Mouse (Mus musculus): ENCODE results near the gene Abhd10. TPM values are rescaled to one million over a fixed set of nuclear protein-coding genes. Genes with fewer than 3 reads are reported as not detected.

Abhd10 gene
- total RNA-seq, 2 experiments from 2014 or later = 16.9 to 21.0 TPM

GRCm38 (mm10) chr16:45729163-45729562, 13.6 kb downstream of the Abhd10 start:
- no peak for DNase-seq (ENCODE audit: extremely low spot score in 1 of 2, low spot score in 1 of 2)

GRCm38 (mm10) chr16:45724742-45725102, 18.0 kb downstream of the Abhd10 start:
- DNase-seq (ENCODE audit: extremely low spot score in 1 of 2, low spot score in 1 of 2) = peak; percentile 26 to 47

DNA sequence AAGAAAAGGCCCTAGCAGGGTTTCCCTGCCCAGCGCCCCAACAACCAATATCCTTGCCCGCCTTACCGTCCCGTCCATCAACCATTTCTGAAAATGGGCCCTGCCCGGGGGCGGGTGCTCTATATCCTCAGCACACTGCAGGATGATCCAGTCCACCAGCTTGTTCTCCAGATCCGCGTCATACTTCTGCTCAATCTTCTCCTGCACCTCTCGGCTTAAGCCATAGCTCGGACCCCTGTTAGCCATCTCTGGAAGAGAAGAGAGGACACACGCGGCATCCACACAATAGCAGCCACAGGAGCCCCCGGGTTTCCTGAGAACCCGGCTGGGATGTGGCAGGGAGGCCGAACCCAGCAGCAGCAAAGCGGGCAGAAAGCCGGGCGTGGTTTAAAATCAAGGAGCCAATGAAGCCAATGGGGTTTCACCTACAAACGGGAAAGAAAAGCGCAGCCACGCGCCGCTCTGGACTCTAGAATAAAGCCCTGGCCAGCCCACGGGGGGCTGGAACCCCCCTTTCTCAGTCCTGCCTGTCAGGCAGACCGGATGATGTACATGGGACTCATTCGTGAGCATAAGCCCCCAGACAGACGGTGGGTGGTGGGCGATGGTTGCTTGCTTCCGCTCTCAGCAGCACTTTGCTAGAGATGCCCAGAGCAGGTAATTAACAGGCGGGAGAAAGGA, 18.6 kb downstream of the Abhd10 start, which contains the start of gene Tagln3:
Tagln3 (minus strand) TSS at position 548 of the 681 bp plus-strand sequence.
- DNase-seq (ENCODE audit: extremely low spot score in 1 of 2, low spot score in 1 of 2) = peak; percentile 55 to 74

DNA sequence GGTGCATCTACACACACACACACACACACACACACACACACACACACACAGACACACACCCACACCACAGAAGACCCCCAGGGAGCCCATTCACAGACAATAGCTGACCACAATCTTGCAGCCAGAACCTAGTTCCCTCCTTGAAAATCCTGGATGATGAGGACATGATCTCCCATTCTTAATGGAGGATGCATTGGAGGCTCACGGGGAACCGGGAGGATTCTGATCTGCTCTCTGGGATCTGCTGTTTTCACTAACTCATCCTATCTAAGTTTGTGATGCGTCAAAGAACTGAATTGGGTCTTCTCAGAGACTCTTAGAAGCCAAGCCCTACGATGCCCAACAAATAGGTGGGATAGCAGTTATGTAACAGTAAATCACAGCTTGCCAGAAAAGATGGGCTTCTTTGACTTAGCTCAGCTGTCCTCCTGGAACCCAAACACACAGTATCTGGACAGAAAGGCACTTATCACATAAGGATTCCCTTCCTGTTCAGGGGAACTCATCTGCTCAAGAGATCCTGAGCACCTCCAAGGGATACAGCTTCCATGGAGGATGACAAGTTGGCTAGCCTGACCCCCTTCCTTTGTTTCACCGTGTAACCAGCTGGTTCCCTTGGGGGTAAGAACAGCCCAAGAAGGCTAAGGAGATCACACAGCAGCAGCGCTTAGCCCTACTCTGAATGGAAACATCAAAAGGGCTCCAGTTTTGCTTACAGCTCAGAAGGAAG, 19.4 kb downstream of the Abhd10 start:
- DNase-seq (ENCODE audit: extremely low spot score in 1 of 2, low spot score in 1 of 2) = peak in 1 of 2 experiments; percentile 16

DNA sequence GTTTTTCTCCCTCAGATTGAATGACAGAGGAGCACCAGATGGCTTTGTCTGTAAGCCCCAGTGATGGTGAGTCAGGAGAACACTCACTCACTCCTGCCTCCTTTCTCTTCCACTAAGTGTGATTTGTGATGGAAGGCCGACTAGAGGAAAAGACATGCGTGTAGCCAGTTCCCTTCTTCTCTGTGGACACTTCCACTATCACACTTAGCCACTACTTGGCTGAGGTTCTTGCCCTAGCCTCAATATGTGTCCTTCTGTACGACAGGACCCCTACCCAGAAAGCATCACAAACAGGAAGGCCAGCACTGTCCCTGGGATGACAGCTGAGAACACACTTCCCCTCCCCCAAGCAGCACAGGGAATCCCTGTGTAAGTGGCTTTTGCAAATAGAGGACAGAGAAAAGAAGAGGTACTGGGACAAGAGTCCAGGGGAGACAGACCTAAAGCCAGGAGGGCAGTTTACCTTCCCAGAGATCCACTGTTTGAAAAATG, 20.2 kb downstream of the Abhd10 start:
- peak in 1 of 2 experiments; percentile 11 for DNase-seq (ENCODE audit: extremely low spot score in 1 of 2, low spot score in 1 of 2)

DNA sequence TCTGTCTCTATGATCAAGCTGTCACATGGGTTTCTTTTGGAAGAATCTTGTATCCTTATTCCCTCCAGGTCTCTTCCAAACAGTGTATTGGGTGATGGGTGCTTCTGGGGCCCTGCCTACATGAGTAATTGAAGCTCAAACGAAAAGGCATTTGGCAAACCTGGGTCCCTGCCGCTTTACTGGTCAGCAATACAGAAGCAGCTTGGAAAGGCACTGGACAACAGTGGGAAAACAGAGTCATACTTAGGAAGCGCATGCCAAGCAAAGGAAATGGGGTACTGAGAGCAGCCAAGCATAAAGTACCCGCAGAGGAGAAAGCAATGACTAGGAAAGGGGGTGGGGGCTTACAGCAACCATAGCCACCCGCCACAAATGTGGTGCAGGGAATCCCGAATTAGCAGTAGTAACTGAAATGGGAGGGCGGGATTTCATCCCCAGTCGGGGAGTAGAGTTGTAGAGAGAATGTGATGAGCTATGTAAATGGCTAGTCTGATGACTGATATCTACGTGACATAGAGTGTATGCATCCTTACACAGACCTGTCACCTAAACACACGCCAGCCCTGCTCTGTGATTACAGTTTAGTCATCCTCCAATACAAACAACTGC, 22.6 kb downstream of the Abhd10 start:
- no peak for DNase-seq (ENCODE audit: extremely low spot score in 1 of 2, low spot score in 1 of 2)

DNA sequence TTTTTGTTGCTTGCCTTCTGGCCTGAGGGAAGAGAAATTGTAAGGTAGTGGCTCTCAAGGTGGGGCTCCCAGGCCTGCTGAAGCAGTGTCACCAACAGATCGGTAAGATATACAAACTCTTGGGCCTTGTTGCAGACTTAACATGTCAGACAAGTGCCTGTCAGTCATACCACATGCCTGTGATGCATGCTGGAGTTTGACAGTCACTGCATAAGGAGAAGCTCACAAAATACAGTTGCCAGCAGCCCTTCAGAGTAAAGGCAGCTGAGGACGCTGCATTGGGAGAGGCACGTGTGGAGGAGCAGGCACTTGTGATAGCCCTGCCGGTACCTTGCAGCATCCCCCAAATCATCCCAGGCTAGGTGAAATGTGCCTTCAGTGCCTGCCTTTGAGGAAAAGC, 24.5 kb downstream of the Abhd10 start:
- no peak for DNase-seq (ENCODE audit: extremely low spot score in 1 of 2, low spot score in 1 of 2)

DNA sequence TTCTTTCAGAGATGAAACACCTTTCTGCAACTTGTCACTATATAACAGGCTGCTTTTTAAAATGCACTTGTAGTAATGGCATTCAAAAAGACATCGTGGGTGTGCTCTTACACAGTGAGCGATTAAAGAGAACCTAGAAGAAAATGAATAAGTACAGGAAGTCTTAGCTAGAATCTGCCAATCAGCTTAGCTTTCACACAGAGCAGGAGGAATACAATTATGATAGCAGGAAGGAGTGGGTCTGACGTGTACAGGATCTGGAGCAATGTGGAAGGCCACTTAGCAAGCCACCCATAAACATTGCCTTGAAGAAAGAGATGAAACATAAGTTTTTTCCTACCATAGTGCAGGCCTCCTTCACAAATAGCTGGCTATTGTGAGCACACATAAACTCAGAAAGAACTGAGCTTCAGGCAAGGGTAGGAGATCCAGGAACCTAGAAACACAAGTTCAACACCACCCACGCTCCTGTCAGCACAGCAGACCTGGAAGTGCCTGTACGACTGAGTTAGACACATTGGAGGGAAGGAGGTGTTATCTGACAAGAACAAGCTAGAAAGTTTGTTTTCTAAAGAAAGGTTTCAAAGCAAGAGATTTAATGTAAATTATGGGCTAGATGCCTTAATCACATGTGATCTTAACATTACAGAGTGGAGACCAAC, 28.1 kb downstream of the Abhd10 start:
- DNase-seq (ENCODE audit: extremely low spot score in 1 of 2, low spot score in 1 of 2) = no peak

DNA sequence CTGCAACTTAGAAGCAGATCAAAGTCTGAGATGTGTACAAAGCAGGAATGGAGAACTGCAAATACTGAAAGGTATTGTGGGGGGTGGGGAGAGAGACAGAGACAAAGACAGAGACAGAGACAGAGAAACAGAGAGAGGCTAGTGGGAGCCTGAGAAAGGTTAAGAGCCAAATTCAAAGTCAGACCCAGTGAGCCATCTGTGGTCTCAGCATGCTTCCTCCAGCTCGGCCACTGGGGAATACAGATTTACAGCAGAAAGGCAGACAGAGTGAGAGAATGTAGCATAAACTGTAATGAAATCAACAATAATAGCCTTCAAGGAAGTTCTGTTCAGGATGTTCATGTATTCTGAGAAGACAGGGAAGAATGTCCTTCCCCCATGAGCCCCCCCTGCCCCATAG, 28.9 kb downstream of the Abhd10 start:
- no peak for DNase-seq (ENCODE audit: extremely low spot score in 1 of 2, low spot score in 1 of 2)

GRCm38 (mm10) chr16:45713261-45713660, 29.5 kb downstream of the Abhd10 start:
- DNase-seq (ENCODE audit: extremely low spot score in 1 of 2, low spot score in 1 of 2) = no peak

DNA sequence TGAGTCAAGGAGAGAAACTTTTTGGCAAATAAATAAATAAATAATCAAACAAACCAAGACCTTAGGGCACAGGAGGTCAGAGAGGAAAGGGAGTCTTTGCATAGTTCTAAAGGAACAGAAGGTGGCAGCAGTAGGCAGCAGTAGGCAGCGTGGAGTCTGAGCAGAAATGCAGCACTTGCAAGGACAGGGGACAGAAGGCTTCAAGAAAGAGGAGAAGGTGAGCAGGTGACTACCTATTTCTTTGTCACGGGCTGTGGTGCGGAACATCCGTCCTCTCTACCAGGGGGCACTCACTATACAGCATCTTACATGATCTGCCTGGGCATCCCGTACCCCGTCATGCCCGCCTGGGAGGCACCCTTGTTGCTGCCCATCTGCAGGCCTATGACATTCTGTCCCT, 31.5 kb downstream of the Abhd10 start:
- no peak for DNase-seq (ENCODE audit: extremely low spot score in 1 of 2, low spot score in 1 of 2)

- no peak for DNase-seq (ENCODE audit: extremely low spot score in 1 of 2, low spot score in 1 of 2)
Measured at GRCm38 (mm10) chr16:45699301-45699700, 43.5 kb downstream of the Abhd10 start.

DNA sequence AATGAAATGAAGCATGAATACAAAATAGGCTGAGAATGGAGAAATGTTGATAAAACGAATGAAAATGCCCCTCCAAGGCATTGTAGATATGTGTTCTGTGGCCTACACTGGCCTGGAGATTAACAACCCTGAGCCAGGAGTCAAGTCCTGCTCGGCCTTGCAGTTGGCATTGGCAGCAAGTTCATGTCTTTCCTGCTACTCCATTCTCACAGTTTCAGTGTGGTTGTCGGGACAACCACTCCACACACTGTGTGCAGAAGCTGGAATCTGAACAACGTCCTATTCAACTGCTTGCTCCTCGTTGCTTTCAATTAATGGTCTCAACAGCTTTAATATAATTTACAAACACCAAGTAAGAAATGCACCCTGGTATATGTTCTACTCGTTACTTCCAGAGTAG, 44.8 kb downstream of the Abhd10 start:
- no peak for DNase-seq (ENCODE audit: extremely low spot score in 1 of 2, low spot score in 1 of 2)

DNA sequence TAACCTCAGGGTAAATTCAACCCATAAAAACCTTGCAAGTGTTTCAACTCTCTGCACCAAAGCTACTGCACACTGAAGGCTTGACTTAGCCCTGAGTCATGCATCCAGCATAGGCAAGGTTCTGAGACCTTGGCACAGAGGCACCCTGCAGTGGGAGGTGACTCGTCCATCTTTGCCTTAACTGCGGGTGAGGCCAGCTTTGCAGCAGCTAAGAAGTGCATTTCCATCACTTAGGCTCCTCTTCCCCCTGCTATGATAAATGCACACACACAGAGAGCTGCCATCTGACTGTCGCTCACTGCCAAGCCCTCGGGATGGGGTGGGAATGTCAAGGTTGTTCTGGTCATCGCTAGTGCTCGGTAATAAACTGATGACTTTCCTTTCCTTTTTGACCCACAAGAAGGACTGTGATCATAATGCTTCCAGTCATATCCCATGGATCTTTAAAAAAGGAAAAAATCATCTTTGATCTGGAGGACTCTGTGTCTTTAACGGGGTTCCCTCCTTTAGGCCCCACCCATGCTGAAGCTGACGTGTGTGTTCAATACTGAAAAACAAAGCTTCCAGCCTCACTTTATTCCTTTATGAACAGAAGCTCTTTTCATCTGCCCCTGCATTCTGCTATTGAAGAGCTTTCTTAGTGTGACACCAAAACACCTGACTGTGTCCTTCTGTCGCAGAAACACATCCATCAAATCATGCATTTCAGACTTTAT, 47.2 kb downstream of the Abhd10 start:
- no peak for DNase-seq (ENCODE audit: extremely low spot score in 1 of 2, low spot score in 1 of 2)

DNA sequence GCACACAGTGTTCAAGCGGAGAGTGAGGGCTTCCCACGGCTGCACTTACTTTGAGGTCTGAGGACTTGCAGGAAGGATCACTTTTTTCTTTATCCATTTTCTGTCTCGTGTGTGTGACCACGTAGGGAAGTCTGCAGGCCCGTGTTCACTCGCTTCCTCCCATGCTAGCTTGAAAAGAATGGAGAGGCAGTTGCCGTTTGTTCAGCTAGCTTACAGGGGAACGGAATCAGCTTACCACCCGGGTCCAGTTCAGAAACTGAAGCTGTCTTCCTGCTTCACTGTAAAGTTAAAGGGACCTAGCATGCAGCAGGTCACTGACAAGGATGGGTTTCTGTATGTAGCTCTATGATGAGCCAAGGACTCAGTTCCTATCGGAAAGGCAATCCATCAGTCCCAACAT, 49.2 kb downstream of the Abhd10 start, which contains the start of gene Tmprss7:
Tmprss7 (minus strand) TSS at position 101 of the 400 bp plus-strand sequence.
- DNase-seq (ENCODE audit: extremely low spot score in 1 of 2, low spot score in 1 of 2) = no peak

DNA sequence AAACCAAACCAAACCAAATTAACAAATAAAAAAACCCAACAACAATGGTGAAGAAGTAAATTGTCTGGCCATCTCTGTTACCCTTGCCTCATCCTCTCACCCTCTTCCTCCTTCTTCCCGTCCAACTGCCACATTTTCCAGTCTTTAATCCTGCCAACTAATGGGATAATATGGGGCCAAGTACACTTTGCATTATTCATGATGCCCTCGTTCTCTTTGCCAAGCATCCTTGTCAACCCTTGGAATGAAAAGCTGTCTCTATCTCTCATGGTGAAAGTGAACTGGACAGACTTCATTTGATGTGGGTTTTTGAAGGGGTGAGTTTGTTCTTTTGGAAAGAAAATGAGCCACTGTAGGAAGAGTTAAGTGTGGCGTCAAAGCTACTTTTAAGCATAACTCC, 49.9 kb downstream of the Abhd10 start:
- DNase-seq (ENCODE audit: extremely low spot score in 1 of 2, low spot score in 1 of 2) = no peak

- DNase-seq (ENCODE audit: extremely low spot score in 1 of 2, low spot score in 1 of 2) = peak in 1 of 2 experiments; percentile 27
Measured at GRCm38 (mm10) chr16:45690178-45690577, 52.6 kb downstream of the Abhd10 start.

GRCm38 (mm10) chr16:45686833-45687232, 55.9 kb downstream of the Abhd10 start:
- DNase-seq (ENCODE audit: extremely low spot score in 1 of 2, low spot score in 1 of 2) = no peak

GRCm38 (mm10) chr16:45685295-45685694, 57.5 kb downstream of the Abhd10 start:
- no peak for DNase-seq (ENCODE audit: extremely low spot score in 1 of 2, low spot score in 1 of 2)

DNA sequence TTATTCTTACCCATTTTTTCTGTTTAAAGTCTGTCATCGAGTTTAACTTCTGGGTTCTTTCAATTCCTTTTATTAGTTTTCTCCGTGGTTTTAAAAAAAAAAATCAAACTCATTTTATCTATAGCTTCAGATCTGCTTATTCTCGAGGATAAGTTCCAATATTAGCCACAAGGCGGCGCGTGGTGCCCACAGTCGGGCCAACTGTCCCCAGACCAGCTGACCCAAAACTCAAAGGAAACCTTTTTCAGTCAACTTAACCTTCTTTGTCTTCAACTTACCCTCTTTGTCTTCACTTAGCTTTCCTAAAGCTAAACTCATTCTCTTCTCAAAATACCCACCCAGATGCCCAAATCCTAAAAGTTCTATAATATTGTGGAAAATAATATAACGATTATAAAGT, 57.9 kb downstream of the Abhd10 start:
- DNase-seq (ENCODE audit: extremely low spot score in 1 of 2, low spot score in 1 of 2) = peak; percentile 53 to 84
